In genomic region chr8:117569409-117569808, GRCm38 (mm10) we compare ENCODE assay signal across 8 mouse cellular contexts.
A peak's percentile ranks its signal among the peaks of the same experiment; 100 is the strongest.
DNase-seq lines count a peak whose midpoint lies in the region; ATAC-seq and TF ChIP-seq lines count a peak whose summit lies in the region.

No protein-coding gene starts in this region.

- H3K9ac ChIP-seq in midbrain, embryonic 14.5 days (replicated peaks; ENCODE audit: low read length) = no peak overlapping the region
- H3K9ac ChIP-seq in midbrain, embryonic 15.5 days = no peak overlapping the region

- no peak overlapping the region for H3K27ac ChIP-seq in midbrain, embryonic 14.5 days (replicated peaks; ENCODE audit: low read depth, low read length)
- H3K27ac ChIP-seq in midbrain, embryonic 15.5 days = no peak overlapping the region
- H3K27ac ChIP-seq in kidney, adult 2 months (ENCODE audit: insufficient read depth, low read depth, low read length) = no peak overlapping the region
- no peak overlapping the region for H3K27ac ChIP-seq in limb, embryonic 10.5 days

- TF ChIP-seq CTCF in kidney, adult 2 months (conservative IDR thresholded peaks at IDR 0.05; ENCODE audit: insufficient read depth, insufficient read length, low read depth, low read length) = peak; percentile 92

- ATAC-seq in midbrain, embryonic 14.5 days (ENCODE audit: low FRiP score, low TSS enrichment) = no peak
- no peak for ATAC-seq in midbrain, embryonic 15.5 days (replicated peaks)

- H3K4me2 ChIP-seq in midbrain, embryonic 14.5 days (ENCODE audit: low read length) = no peak overlapping the region
- H3K4me2 ChIP-seq in midbrain, embryonic 15.5 days = no peak overlapping the region

- H3K9me3 ChIP-seq in midbrain, embryonic 14.5 days (ENCODE audit: control insufficient read depth, low read length) = no peaks in the 10 kb centered on the region
- H3K9me3 ChIP-seq in midbrain, embryonic 15.5 days = no peaks in the 10 kb centered on the region
- no peaks in the 10 kb centered on the region for H3K9me3 ChIP-seq in limb, embryonic 10.5 days (replicated peaks)

- no peaks in the 10 kb centered on the region for H3K36me3 ChIP-seq in midbrain, embryonic 14.5 days (ENCODE audit: control insufficient read depth, insufficient read depth, low read length)
- no peaks in the 10 kb centered on the region for H3K36me3 ChIP-seq in midbrain, embryonic 15.5 days (replicated peaks)
- H3K36me3 ChIP-seq in kidney, adult 2 months (ENCODE audit: control insufficient read depth, insufficient read depth, low read length) = no peaks in the 10 kb centered on the region
- H3K36me3 ChIP-seq in limb, embryonic 10.5 days = no peaks in the 10 kb centered on the region

- no peaks in the 10 kb centered on the region for H3K4me1 ChIP-seq in midbrain, embryonic 14.5 days (ENCODE audit: control insufficient read depth, insufficient read depth, low read length)
- no peaks in the 10 kb centered on the region for H3K4me1 ChIP-seq in midbrain, embryonic 15.5 days
- no peaks in the 10 kb centered on the region for H3K4me1 ChIP-seq in kidney, adult 2 months (ENCODE audit: control insufficient read depth, insufficient read depth, low read length)
- no peaks in the 10 kb centered on the region for H3K4me1 ChIP-seq in limb, embryonic 10.5 days

- TF ChIP-seq POLR2A in kidney, adult 2 months (IDR thresholded peaks at IDR 0.05; ENCODE audit: low read depth, low read length) = no peak

- DNase-seq in midbrain, embryonic 14.5 days = peak; percentile 81
- peak; percentile 80 for DNase-seq in adrenal gland, postnatal 14 days
- DNase-seq in embryo, embryonic 9.5 days (ENCODE audit: extremely low spot score) = peak; percentile 76
- peak; percentile 76 for DNase-seq in kidney, adult 2 months
- DNase-seq in limb, embryonic 10.5 days (ENCODE audit: low spot score) = peak; percentile 88
- peak; percentile 20 for DNase-seq in retina, adult 2 months (ENCODE audit: low read depth, low spot score)
- DNase-seq in urinary bladder, postnatal 4 days (ENCODE audit: low spot score in 2 of 2) = peak; percentile 37 to 74

- 24% methylated on average over 5 of the region's 5 CpGs for WGBS in midbrain, embryonic 14.5 days
- WGBS in midbrain, embryonic 15.5 days = 36% methylated on average over 5 of the region's 5 CpGs
- 18% methylated on average over 5 of the region's 5 CpGs for WGBS in kidney, adult 2 months
- whole genome bisulfite sequencing in limb, embryonic 10.5 days = 36% methylated on average over 5 of the region's 5 CpGs

- H3K4me3 ChIP-seq in midbrain, embryonic 14.5 days (replicated peaks; ENCODE audit: low read depth, low read length) = no peak overlapping the region
- H3K4me3 ChIP-seq in midbrain, embryonic 15.5 days = no peak overlapping the region
- H3K4me3 ChIP-seq in kidney, adult 2 months (ENCODE audit: insufficient read depth, low read depth, low read length) = no peak overlapping the region
- no peak overlapping the region for H3K4me3 ChIP-seq in limb, embryonic 10.5 days

- no peaks in the 10 kb centered on the region for H3K27me3 ChIP-seq in midbrain, embryonic 14.5 days (ENCODE audit: control insufficient read depth, insufficient read depth, low read length)
- H3K27me3 ChIP-seq in midbrain, embryonic 15.5 days (replicated peaks) = no peaks in the 10 kb centered on the region
- no peaks in the 10 kb centered on the region for H3K27me3 ChIP-seq in kidney, adult 2 months (replicated peaks; ENCODE audit: control insufficient read depth, insufficient read depth, low read length)
- H3K27me3 ChIP-seq in limb, embryonic 10.5 days (ENCODE audit: low read depth, poor library complexity, severe bottlenecking) = no peaks in the 10 kb centered on the region

Comparison
In these comparisons a context has a peak if more than half of its experiments do, and no peak if none do; other contexts are left out.
1. DNase-seq: peak in every context shown above with its lines; median percentile 88 in limb, embryonic 10.5 days; 81 in midbrain, embryonic 14.5 days; 80 in adrenal gland, postnatal 14 days; 76 in embryo, embryonic 9.5 days; 76 in kidney, adult 2 months; 56 in urinary bladder, postnatal 4 days; 20 in retina, adult 2 months.